In genomic region chr19:45143214-45143895, GRCm38 (mm10) we compare ENCODE assay signal across 9 mouse cellular contexts. TPM values are rescaled to one million over a fixed set of nuclear protein-coding genes. Genes with fewer than 3 reads are reported as not detected.
DNase-seq lines count a peak whose midpoint lies in the region; ATAC-seq and TF ChIP-seq lines count a peak whose summit lies in the region.
"Had no signal": no experiment of that assay in that cellular context is flagged by ENCODE, and none has a peak within 500 bp of the region (broad histone marks: within the 10 kb centered on the region; RNA-seq: fewer than 3 reads in every experiment).

No protein-coding gene starts in this region.

- peaks cover 0 to 2% of the 10 kb centered on the region in 2 experiments; a peak in 1 of 4 replicates for H3K4me1 ChIP-seq in heart, embryonic 14.5 days (ENCODE audit: control insufficient read depth in 2 of 2, insufficient read depth in 2 of 2, low read length in 2 of 2)
- H3K4me1 ChIP-seq in embryonic facial prominence, embryonic 10.5 days = peaks cover 18% of the 10 kb centered on the region
- H3K4me1 ChIP-seq in hindbrain, postnatal 0 days (ENCODE audit: insufficient read depth, low read length) = no peaks in the 10 kb centered on the region
- H3K4me1 ChIP-seq in neural tube, embryonic 11.5 days (ENCODE audit: control insufficient read depth, insufficient read depth, low read length) = no peaks in the 10 kb centered on the region

- no peak for ATAC-seq in heart, embryonic 14.5 days (ENCODE audit: insufficient number of reproducible peaks, insufficient read depth, low FRiP score, low read depth)
- no peak for ATAC-seq in hindbrain, postnatal 0 days
- ATAC-seq in neural tube, embryonic 11.5 days (ENCODE audit: insufficient read depth, low FRiP score, low TSS enrichment) = peak; percentile 48
- ATAC-seq in megakaryocyte-erythroid progenitor cell, adult 5-6 weeks (replicated peaks; ENCODE audit: low FRiP score, low TSS enrichment, poor library complexity, severe bottlenecking) = no peak
- ATAC-seq: CD4-positive, CD25-positive, alpha-beta regulatory T cell, adult 4 months had no signal

- H3K4me2 ChIP-seq in heart, embryonic 14.5 days (ENCODE audit: low read length) = peak overlapping the region; percentile 48
- H3K4me2 ChIP-seq in hindbrain, postnatal 0 days (ENCODE audit: low read depth, low read length) = peak overlapping the region; percentile 24
- peak overlapping the region; percentile 27; the same call in 1 of the 2 replicates for H3K4me2 ChIP-seq in neural tube, embryonic 11.5 days (ENCODE audit: low read depth)

- peak overlapping the region in 1 of 2 experiments; percentile 16; a peak in 2 of 4 replicates for H3K4me3 ChIP-seq in heart, embryonic 14.5 days (ENCODE audit: control insufficient read depth in 1 of 2, insufficient read depth in 1 of 2, low read depth in 1 of 2, low read length in 2 of 2)
- H3K4me3 ChIP-seq in embryonic facial prominence, embryonic 10.5 days = peak overlapping the region; percentile 32
- H3K4me3 ChIP-seq in hindbrain, postnatal 0 days (ENCODE audit: low read length) = peak overlapping the region; percentile 7
- no peak overlapping the region for H3K4me3 ChIP-seq in neural tube, embryonic 11.5 days (ENCODE audit: low read depth, low read length)

- H3K27ac ChIP-seq in heart, embryonic 14.5 days (replicated peaks in 1 of 2; ENCODE audit: control insufficient read depth in 1 of 2, insufficient read depth in 1 of 2, low read depth in 2 of 2, low read length in 2 of 2) = no peak overlapping the region
- no peak overlapping the region for H3K27ac ChIP-seq in embryonic facial prominence, embryonic 10.5 days (replicated peaks)
- H3K27ac ChIP-seq in hindbrain, postnatal 0 days = no peak overlapping the region
- no peak overlapping the region for H3K27ac ChIP-seq in neural tube, embryonic 11.5 days (ENCODE audit: low read depth, low read length)

- TF ChIP-seq CTCF in hindbrain, postnatal 0 days (IDR thresholded peaks at IDR 0.05; ENCODE audit: low read depth) = no peak

- peaks cover 7% of the 10 kb centered on the region; the same call in 1 of the 2 replicates for H3K9me3 ChIP-seq in heart, embryonic 14.5 days (ENCODE audit: control insufficient read depth, low read length)
- peaks cover 3% of the 10 kb centered on the region; the same call in 1 of the 2 replicates for H3K9me3 ChIP-seq in embryonic facial prominence, embryonic 10.5 days
- H3K9me3 ChIP-seq in hindbrain, postnatal 0 days (ENCODE audit: low read length) = no peaks in the 10 kb centered on the region
- H3K9me3 ChIP-seq in neural tube, embryonic 11.5 days (ENCODE audit: control insufficient read depth, low read length) = no peaks in the 10 kb centered on the region; the same call in 1 of the 2 replicates

- no peak for DNase-seq in heart, postnatal 25 days (ENCODE audit: low spot score)
- DNase-seq in embryonic facial prominence, embryonic 10.5 days (ENCODE audit: low spot score) = peak; percentile 60
- no peak for DNase-seq in hindbrain, postnatal 0 days (ENCODE audit: low spot score)
- peak; percentile 80 for DNase-seq in neural tube, embryonic 11.5 days (ENCODE audit: low spot score)
- DNase-seq in urinary bladder, postnatal 25 days (ENCODE audit: low spot score) = no peak
- DNase-seq in layer of hippocampus, adult 9-11 months = no peak

- WGBS in heart, embryonic 14.5 days = 3% methylated on average over 46 of the region's 46 CpGs
- WGBS in embryonic facial prominence, embryonic 10.5 days = under 1% methylated on average over 46 of the region's 46 CpGs
- 3% methylated on average over 43 of the region's 46 CpGs for WGBS in hindbrain, postnatal 0 days
- WGBS in neural tube, embryonic 11.5 days = under 1% methylated on average over 43 of the region's 46 CpGs

- peaks cover 99% of the 10 kb centered on the region for H3K27me3 ChIP-seq in heart, embryonic 14.5 days (ENCODE audit: control insufficient read depth, insufficient read depth, low read length)
- peaks cover 100% of the 10 kb centered on the region for H3K27me3 ChIP-seq in embryonic facial prominence, embryonic 10.5 days (replicated peaks; ENCODE audit: low read depth, poor library complexity, severe bottlenecking)
- H3K27me3 ChIP-seq in hindbrain, postnatal 0 days (ENCODE audit: insufficient read depth, low read length) = peaks cover 94% of the 10 kb centered on the region
- peaks cover 98% of the 10 kb centered on the region for H3K27me3 ChIP-seq in neural tube, embryonic 11.5 days (ENCODE audit: control insufficient read depth, insufficient read depth, low read length)

- no peak overlapping the region for H3K9ac ChIP-seq in heart, embryonic 14.5 days (ENCODE audit: low read length)
- no peak overlapping the region for H3K9ac ChIP-seq in hindbrain, postnatal 0 days (replicated peaks; ENCODE audit: low read length)
- H3K9ac ChIP-seq in neural tube, embryonic 11.5 days (ENCODE audit: low read length) = no peak overlapping the region

- intact Hi-C loops in heart, postnatal 25 days (cut with DNase I) = no loop called here

- no peaks in the 10 kb centered on the region for H3K36me3 ChIP-seq in heart, embryonic 14.5 days (ENCODE audit: control insufficient read depth, insufficient read depth, low read length)
- no peaks in the 10 kb centered on the region for H3K36me3 ChIP-seq in embryonic facial prominence, embryonic 10.5 days (replicated peaks)
- H3K36me3 ChIP-seq in hindbrain, postnatal 0 days (ENCODE audit: insufficient read depth, low read length) = no peaks in the 10 kb centered on the region
- H3K36me3 ChIP-seq in neural tube, embryonic 11.5 days (ENCODE audit: control insufficient read depth, insufficient read depth, low read length) = no peaks in the 10 kb centered on the region

RNA-seq across cellular contexts. Expression of gene Tlx1, which starts 7.1 kb away (rescaled TPM):
- polyA plus RNA-seq in heart, embryonic 14.5 days (2014; fragmentation: Nextera tagmentation; extraction: Ambion mirVana) = 0.22 TPM in 1 of 2 replicates, not detected in the other
- not detected for total RNA-seq in heart, postnatal 25 days (2021)
- 3.1 and 3.3 TPM in 2 replicates for polyA plus RNA-seq in embryonic facial prominence, embryonic 10.5 days (2016; fragmentation: Nextera tagmentation; extraction: Ambion mirVana)
- total RNA-seq in hindbrain, postnatal 0 days (2014; rRNA removed) = 0.61 and 1.2 TPM in 2 replicates
- 0.61 and 0.93 TPM in 2 replicates for polyA plus RNA-seq in hindbrain, postnatal 0 days (2015; fragmentation: Nextera tagmentation; extraction: Ambion mirVana)
- 0.29 and 0.72 TPM in 2 replicates for polyA plus RNA-seq in neural tube, embryonic 11.5 days (2014; fragmentation: Nextera tagmentation; extraction: Ambion mirVana)
- total RNA-seq in megakaryocyte-erythroid progenitor cell, adult 5-6 weeks (2014; fragmentation: Nextera tagmentation) = not detected in 2 replicates
- not detected in 2 replicates for total RNA-seq in megakaryocyte-erythroid progenitor cell, adult 5-6 weeks (2017)
- polyA plus RNA-seq: CD4-positive, CD25-positive, alpha-beta regulatory T cell, adult 4 months had no signal

Comparison
In these comparisons a context has a peak if more than half of its experiments do, and no peak if none do; other contexts are left out.
1. DNase-seq: peak in embryonic facial prominence, embryonic 10.5 days (single experiment) and neural tube, embryonic 11.5 days (single experiment); none in heart, postnatal 25 days (single experiment), hindbrain, postnatal 0 days (single experiment), urinary bladder, postnatal 25 days (single experiment) and layer of hippocampus, adult 9-11 months (single experiment).
2. Peak in every context shown above with its lines, with median percentiles within 50 percentile points of each other: H3K4me2 ChIP-seq.